Mouse (Mus musculus): ENCODE measurements around the gene Smg6.

The Smg6 gene

DNA sequence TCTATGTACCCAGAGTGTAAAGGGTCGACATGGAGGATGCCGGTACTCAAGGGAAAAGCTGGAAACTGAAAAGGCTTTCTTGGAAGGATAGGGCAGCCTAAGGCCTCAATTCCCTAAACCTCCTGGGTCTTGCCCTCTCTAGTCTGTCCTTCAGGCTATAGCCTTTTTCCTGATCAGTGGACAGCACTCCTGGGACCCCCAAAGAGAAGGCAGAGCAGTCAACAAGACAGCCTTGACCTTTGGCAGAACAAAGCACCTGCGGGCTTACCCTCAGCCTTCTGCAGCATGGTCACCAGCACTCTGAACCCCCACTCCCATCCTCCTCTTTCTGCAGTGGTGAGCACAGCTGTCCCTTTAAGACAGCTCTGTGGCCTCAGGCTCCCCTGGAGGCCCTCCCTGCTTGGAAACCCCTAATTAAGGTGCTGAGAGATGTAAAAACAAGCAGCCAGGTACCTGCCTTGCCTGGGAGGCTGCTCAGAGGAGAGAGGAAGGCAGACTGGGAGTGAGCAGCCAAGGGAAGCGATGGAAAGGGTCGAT is 265.4 kb downstream of the Smg6 start, which contains the start of gene Dph1:
Gene Dph1, minus strand, starts transcription at position 337 of the 537 bp plus-strand sequence.
- DNase-seq (ENCODE audit: low spot score in 2 of 2) = no peak

DNA sequence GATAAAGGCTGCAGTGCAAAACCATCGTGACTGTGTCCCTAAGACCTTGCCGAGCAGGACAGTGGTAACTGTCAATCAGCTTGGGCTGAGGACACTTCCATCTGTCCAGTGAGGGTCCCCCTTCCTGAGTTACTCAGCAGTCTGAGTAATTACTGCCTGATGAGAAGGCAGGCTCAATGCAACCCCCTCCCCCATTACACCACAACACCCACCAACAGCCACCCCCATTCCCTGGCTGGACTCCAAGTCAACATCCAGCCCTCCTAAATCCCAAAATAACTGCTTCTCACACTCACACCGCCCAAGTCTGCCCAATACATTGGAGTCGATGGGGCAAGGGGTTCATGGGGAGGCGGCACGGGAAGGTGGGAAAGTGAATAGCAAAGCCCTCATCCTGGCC is 266.2 kb downstream of the Smg6 start:
- no peak for DNase-seq (ENCODE audit: low spot score in 2 of 2)

DNA sequence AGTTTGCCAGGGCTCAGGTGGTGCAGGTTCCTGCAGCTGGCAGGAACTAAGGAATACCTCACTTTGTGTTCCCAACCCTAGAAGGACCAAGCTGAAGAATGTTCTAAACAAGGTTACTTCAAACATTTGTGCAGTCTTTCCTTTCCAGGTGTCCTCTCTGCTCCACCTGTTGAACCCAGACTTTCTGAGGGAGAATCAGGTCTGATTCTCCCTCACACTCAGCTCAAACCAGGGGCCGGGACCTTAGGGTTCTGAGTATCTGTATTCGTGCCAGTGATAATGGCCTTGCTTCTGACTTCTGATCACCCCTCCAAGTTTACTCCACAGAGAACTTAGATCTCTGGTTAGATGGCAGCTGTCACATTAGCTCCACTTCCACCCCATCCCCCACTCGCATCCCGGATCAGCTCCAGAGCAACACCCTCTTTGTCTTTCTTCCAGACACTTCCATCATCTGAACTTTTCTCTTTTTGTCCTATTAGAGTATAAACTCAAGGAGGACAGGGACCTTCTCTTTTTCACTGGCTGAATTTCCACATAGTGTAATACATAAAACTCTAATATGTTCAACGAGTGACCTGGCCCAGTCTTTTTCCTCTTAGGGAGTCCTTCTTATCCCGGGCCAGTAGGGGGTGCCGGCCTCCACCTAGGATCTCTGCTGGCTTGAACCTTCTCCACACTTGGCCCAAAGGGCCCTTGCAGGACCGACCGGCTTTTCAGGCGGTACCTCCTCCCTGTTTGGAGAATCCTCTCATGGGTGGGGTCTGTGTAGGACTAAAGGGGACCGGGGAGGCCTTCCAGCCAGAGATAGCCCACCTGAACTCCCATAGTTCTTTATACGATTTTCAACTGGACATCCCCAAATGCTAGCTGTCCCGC is 267.0 kb downstream of the Smg6 start:
- DNase-seq (ENCODE audit: low spot score in 2 of 2) = peak in 1 of 2 experiments; percentile 61

DNA sequence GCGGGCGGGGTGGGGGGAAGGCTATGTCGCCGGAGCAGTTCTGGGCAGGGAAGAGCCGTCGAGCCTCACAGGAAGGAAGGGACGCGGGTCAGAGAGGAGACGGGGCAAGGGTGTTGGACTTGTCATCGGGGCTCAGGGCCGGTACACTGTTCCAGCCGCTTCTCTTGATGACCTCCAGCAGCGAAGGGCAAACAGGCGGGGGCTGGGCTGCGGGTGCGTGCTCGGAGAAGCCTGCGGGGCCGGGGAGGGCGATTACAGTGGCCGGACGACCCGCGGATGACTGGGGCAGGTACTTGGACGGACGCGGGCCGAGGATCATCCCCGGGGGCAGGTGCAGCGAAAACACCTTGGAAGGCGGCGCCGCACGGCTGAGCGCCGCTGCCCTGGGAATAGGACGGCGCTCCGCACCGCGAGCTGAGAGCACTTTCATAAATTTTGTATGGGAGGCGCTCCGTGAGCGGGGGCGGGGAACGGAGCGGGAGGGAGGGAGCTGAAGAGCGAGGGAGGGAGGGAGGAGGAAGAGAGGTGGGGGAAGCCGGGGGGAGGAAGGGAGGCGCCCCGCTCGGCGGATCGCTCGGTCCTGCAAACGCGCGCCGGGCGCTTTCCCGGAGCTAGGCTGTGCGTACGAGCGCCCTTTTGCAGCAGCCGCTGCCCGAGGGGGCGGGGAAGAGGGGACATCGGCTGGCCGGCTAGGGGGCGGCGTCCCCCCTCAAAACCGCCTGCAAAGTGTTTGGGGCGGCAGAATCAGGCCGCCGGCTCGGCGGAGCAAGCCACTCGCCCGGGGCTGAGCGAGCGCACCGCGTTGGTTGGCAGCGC is 267.8 kb downstream of the Smg6 start, which contains the start of gene Rtn4rl1:
Gene Rtn4rl1, plus strand, starts transcription at position 528 of the 816 bp plus-strand sequence.
- no peak for DNase-seq (ENCODE audit: low spot score in 2 of 2)

- no peak for DNase-seq (ENCODE audit: low spot score in 2 of 2)
Observed at GRCm38 (mm10) chr11:75194121-75194849, 268.7 kb downstream of the Smg6 start.

DNA sequence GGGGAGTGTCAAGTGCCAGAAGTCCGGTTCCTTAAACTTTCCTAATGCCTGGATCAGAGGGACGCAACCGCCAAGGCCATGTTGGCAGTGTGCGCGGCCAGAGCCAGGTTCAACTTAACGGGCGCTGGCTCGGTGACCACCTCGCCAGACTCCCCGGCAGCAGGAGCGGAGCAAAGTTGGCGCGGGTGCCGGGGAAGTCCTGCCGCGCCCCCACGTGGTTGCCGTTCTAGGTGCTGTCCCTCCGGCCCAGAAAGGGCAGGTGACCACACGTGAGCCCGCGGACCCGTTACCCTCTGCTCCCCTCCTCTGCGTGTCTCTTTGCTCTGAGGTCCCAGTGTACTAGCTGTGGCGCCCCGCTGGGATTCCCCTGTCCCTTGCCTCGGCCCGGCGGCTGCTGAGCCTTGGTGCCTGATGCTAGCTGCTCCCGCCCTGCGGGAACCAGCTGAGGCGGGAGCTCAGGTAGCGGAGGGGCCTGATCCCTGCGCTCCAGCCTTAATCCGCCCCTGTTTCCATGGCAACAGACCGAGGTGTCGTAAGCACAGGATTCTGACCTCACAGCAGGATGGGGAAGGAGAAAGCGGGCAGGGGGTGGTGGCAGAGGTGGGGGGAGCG is 269.3 kb downstream of the Smg6 start:
- DNase-seq (ENCODE audit: low spot score in 2 of 2) = no peak

- no peak for DNase-seq (ENCODE audit: low spot score in 2 of 2)
Observed at GRCm38 (mm10) chr11:75196131-75196530, 270.5 kb downstream of the Smg6 start.

DNA sequence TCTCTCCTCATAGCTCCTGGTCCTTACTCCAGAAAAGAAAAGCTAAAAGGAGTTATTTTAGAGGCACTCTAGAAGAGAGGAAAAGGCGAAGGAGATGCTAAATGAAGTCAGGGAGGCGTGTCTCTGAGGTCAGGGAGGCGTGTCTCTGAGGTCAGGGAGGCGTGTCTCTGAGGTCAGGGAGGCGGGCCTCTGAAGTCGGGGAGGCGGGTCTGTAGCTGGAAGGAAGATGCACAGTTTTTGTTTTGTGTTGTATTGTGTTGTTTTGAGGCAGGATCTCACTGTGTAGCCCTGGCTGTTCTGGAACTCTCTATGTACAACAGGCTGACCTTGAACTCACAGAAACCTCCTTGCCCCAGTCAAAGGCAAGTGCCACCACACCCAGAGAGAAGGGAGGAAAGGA is 272.3 kb downstream of the Smg6 start:
- no peak for DNase-seq (ENCODE audit: low spot score in 2 of 2)

DNA sequence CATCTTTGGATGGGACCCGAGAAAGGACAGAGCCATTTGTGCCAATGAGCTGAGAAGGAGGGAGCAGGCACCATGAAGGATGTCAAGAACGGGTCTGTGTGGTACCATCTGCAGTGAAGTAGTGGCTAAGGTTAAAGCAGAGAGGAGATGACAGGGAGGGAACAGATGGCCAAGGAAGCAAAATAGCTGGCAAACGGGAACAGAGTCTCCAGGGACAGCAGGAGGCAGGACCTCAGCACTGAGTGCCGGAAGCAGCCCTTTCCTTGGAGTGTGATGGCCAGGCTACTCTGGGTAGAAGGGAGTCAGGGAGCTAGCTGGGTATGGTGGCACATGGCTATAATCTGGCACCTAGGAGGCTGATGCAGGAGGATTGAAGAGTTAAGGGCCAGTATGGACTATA is 273.2 kb downstream of the Smg6 start:
- DNase-seq (ENCODE audit: low spot score in 2 of 2) = no peak

GRCm38 (mm10) chr11:75199951-75200350 is 274.3 kb downstream of the Smg6 start:
- DNase-seq (ENCODE audit: low spot score in 2 of 2) = no peak

DNA sequence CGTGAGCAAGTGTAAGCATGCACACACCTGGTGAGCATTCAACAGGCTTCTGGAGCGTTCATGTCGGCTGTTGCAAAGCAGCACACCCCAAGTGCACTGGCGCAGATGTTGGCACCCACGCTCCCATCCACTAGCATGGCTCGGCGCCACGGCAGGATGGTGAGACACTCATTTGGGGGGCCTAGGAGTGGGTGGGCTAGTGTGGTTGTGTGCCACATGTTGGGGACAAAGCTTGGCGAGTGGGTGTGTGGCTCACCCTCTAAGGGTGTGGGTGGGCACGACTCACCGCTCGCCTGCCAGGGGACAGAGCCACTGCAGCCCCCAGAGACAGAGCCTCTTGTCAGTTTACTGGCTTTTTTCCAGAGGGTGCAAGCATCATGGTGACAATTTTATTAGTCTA is 275.3 kb downstream of the Smg6 start:
- DNase-seq (ENCODE audit: low spot score in 2 of 2) = no peak

DNA sequence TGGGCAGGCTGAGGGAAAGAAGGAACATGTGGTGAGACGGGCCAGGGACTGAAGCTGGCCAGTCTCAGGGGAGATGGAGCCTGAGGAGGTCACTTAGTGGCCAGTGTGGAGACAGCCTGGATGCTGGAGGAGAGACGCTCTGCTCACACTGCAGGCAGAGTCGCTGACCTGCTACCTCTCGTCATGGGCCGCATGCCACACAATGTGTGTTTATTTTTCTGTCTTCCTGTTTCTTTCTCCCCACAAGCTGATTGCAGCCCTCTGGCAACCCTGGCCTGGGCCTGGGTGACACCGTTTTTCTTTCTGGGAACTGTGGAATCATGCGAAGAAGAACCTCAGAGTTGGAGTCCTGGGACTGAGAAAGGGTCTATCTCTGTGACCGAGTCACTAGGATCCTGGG is 276.1 kb downstream of the Smg6 start:
- DNase-seq (ENCODE audit: low spot score in 2 of 2) = no peak

- no peak for DNase-seq (ENCODE audit: low spot score in 2 of 2)
Observed at GRCm38 (mm10) chr11:75203926-75204325, 278.3 kb downstream of the Smg6 start.

DNA sequence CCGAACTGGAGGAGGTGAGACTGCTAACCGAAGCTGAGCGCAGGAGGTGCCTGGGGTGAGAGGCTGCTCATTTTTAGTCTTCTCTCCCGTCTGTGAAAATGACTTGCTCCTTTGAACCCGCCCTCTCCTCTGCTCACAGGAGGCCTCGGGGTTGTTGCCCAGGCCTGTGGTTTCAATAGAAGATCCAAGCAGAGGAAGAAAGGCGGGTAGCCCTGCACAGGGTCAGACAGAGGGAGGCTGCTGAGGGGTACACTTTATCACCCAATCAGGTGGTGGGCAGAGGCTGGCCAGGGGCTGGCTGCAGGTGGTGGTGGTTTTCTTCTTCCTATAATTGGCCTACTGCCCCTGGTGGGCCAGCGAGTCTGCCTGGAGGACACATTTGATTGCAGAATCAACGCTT is 278.8 kb downstream of the Smg6 start:
- no peak for DNase-seq (ENCODE audit: low spot score in 2 of 2)

DNA sequence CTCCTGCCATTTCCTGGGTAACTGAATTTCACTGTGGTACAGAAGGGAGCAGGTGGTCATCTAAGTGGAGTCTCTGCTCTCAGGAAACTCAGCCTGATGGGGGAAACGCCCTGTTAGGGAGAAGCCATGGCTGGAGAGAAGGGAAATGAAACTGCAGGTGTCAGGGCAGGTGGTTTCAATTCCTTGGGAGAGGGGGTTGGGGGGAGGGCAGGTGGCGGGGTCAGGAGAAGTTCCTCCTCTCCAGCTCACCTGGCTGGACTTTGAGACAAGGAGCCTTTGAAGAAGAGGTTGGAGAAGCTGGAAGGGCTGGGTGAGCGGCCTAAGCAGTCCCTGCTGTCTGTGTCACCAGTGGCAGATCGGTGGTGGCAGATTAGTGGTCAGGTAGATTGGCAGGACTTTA is 280.7 kb downstream of the Smg6 start:
- no peak for DNase-seq (ENCODE audit: low spot score in 2 of 2)

- DNase-seq (ENCODE audit: low spot score in 2 of 2) = no peak
Observed at GRCm38 (mm10) chr11:75209363-75209762, 283.7 kb downstream of the Smg6 start.

- DNase-seq (ENCODE audit: low spot score in 2 of 2) = no peak
Observed at GRCm38 (mm10) chr11:75210093-75210492, 284.5 kb downstream of the Smg6 start.

- no peak for DNase-seq (ENCODE audit: low spot score in 2 of 2)
Observed at GRCm38 (mm10) chr11:75210755-75211154, 285.1 kb downstream of the Smg6 start.

DNA sequence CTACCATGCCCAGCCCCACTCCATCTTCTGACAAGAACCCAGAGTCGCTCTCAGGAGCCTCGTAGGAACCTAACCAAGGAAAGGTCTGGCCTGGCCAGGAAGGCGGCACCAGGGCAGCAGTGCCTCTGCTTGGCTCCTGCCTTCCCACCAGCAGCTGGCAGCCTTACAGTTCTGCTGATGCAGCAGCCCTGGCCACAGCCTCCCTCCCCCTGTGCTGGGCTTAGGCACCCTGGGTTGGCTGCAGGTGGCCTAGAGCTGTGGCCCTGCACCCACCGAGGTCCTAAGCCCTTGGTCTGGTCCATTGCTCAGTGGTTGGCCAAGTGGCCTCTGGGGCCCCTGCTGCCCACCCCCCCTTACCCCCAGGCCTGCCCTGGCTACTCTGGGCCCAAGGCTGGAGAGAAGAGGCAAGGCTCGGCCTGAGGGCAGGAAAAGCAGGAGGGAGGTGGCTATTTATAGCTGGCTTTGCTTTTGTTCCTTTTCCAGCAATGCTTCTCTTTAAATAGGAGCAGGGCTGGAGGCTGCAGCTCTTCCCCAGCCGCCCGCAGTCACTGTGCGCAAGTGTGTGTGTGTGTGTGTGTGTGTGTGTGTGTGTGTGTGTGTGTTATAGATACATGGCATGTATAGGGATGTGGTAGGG is 286.5 kb downstream of the Smg6 start:
- no peak for DNase-seq (ENCODE audit: low spot score in 2 of 2)

GRCm38 (mm10) chr11:75212876-75213275 is 287.3 kb downstream of the Smg6 start:
- no peak for DNase-seq (ENCODE audit: low spot score in 2 of 2)

All from spleen, postnatal 14 days (tissue).